Mouse (Mus musculus) neural tube, embryonic 15.5 days (tissue): ENCODE data around the gene Spns1. TPM values are rescaled to one million over a fixed set of nuclear protein-coding genes. Genes with fewer than 3 reads are reported as not detected.
"Not testable (repeated sequence)": the region's sequence is repeated elsewhere in the genome, so short reads cannot be mapped to it uniquely, and the experiment has no call there.

ENCODE experiments used
- ATAC-seq: fragments of 200-750 bp; cut with Nextera tagmentation; 2 replicates; pipeline ENCODE4 v1.8.0; 2017; ENCODE audit warnings: mild to moderate bottlenecking, moderate TSS enrichment, moderate library complexity; ENCODE audit not compliant: low FRiP score
- H3K27ac ChIP-seq: fragments of 300-500 bp; sonication (generic); replicated peaks from 2 replicates; pipeline ENCODE4 v1.5.1; 2015; ENCODE audit warnings: mild to moderate bottlenecking, inconsistent platforms
- H3K27me3 ChIP-seq: fragments of 300-500 bp; sonication (generic); replicated peaks from 2 replicates; pipeline ENCODE4 v1.6.1; 2015; ENCODE audit warnings: inconsistent platforms
- H3K36me3 ChIP-seq: fragments of 300-500 bp; sonication (generic); 2 replicates; pipeline ENCODE4 v1.6.1; 2015; ENCODE audit warnings: inconsistent platforms
- H3K4me1 ChIP-seq: fragments of 300-500 bp; sonication (generic); 2 replicates; pipeline ENCODE4 v1.6.1; 2015; ENCODE audit warnings: inconsistent platforms
- H3K4me2 ChIP-seq: fragments of 300-500 bp; sonication (generic); 2 replicates; pipeline ENCODE4 v1.6.1; 2015; ENCODE audit warnings: inconsistent platforms, mild to moderate bottlenecking, moderate library complexity
- H3K4me3 ChIP-seq: fragments of 300-500 bp; sonication (generic); replicated peaks from 2 replicates; pipeline ENCODE4 v1.5.1; 2015; ENCODE audit warnings: mild to moderate bottlenecking, inconsistent platforms
- H3K9ac ChIP-seq: fragments of 300-500 bp; sonication (generic); replicated peaks from 2 replicates; pipeline ENCODE4 v1.6.1; 2015; ENCODE audit warnings: mild to moderate bottlenecking, inconsistent platforms
- H3K9me3 ChIP-seq: fragments of 300-500 bp; sonication (generic); replicated peaks from 2 replicates; pipeline ENCODE4 v1.6.1; 2016; ENCODE audit warnings: inconsistent platforms
- WGBS: fragments of 180-500 bp; shearing (Covaris S2); methylation state at CpG from one replicate; pipeline ENCODE4 v1.1.7; 2015; ENCODE audit warnings: mixed read lengths; 5-methylcytosine and 5-hydroxymethylcytosine counted together
- microRNA-seq: library from miRNA; unstranded; fragments of <30 nt; microRNA quantifications from one replicate; pipeline ENCODE4, GENCODE M21; 2017
- polyA plus RNA-seq: library from polyadenylated mRNA; unstranded; fragments of >200 nt; fragmentation: Nextera tagmentation; extraction: Ambion mirVana; gene quantifications from 2 replicates; pipeline ENCODE4 v1.2.1, GENCODE M21; 2015

The Spns1 gene
- polyA plus RNA-seq, 1 experiment from 2014 or later, result 92.7 TPM

GRCm38 (mm10) chr7:126330693-126331092, 46.6 kb downstream of the Spns1 start:
- 73% methylated on average over 2 of the region's 2 CpGs for whole genome bisulfite sequencing
- H3K4me2 ChIP-seq, result no peak overlapping the region
- no peak overlapping the region for H3K4me3 ChIP-seq
- H3K36me3 ChIP-seq, result no peaks in the 10 kb centered on the region
- no peak overlapping the region for H3K27ac ChIP-seq
- no peak for ATAC-seq
- no peaks in the 10 kb centered on the region for H3K9me3 ChIP-seq
- H3K9ac ChIP-seq, result no peak overlapping the region
- H3K4me1 ChIP-seq, result no peaks in the 10 kb centered on the region
- 0 out of 2 replicates have a peak, but pooled peaks cover 3% of the 10 kb centered on the region for H3K27me3 ChIP-seq

- H3K4me3 ChIP-seq, result no peak overlapping the region
- H3K9ac ChIP-seq, result no peak overlapping the region
- H3K4me1 ChIP-seq, result 0 out of 2 replicates have a peak, but pooled peaks cover 1% of the 10 kb centered on the region
- H3K27ac ChIP-seq, result no peak overlapping the region
- no peak overlapping the region for H3K4me2 ChIP-seq
- ATAC-seq, result no peak
- H3K27me3 ChIP-seq, result peaks cover 5% of the 10 kb centered on the region; the same call in 1 of the 2 replicates
- no peaks in the 10 kb centered on the region for H3K9me3 ChIP-seq
- no peaks in the 10 kb centered on the region for H3K36me3 ChIP-seq
- 91% methylated on average over 9 of the region's 9 CpGs for WGBS
These were observed 47.2 kb downstream of the Spns1 start for GRCm38 (mm10) chr7:126329907-126330645.

DNA sequence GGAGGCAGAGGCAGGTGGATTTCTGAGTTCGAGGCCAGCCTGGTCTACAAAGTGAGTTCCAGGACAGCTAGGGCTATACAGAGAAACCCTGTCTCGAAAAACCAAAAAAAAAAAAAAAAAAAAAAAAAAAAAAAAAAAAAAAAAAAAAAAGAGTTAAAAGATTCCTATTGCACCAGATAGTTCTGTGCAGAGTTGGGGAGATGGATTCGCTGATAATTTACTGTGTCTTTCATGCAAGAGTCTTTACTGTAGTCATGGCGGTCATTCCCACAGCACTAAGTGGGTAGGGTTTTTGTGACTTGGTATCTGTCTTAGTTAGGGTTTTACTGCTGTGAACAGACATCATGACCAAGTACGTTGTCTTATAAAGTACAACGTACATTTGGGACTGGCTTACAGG, 48.4 kb downstream of the Spns1 start:
- not testable (repeated sequence) for H3K27ac ChIP-seq, H3K27me3 ChIP-seq, H3K4me2 ChIP-seq, H3K9ac ChIP-seq, H3K9me3 ChIP-seq, H3K4me3 ChIP-seq, H3K36me3 ChIP-seq, ATAC-seq
- 92% methylated on average over 5 of the region's 6 CpGs for WGBS
- H3K4me1 ChIP-seq, result peaks cover 12% of the 10 kb centered on the region; the same call in 1 of the 2 replicates

GRCm38 (mm10) chr7:126325576-126326273, 51.5 kb downstream of the Spns1 start:
- H3K36me3 ChIP-seq, ATAC-seq, H3K9me3 ChIP-seq, H3K9ac ChIP-seq, H3K27me3 ChIP-seq, H3K4me3 ChIP-seq, H3K4me2 ChIP-seq, H3K27ac ChIP-seq: not testable (repeated sequence)
- WGBS, result 32% methylated on average over 9 of the region's 9 CpGs
- H3K4me1 ChIP-seq, result peaks cover 12% of the 10 kb centered on the region; the same call in 1 of the 2 replicates

DNA sequence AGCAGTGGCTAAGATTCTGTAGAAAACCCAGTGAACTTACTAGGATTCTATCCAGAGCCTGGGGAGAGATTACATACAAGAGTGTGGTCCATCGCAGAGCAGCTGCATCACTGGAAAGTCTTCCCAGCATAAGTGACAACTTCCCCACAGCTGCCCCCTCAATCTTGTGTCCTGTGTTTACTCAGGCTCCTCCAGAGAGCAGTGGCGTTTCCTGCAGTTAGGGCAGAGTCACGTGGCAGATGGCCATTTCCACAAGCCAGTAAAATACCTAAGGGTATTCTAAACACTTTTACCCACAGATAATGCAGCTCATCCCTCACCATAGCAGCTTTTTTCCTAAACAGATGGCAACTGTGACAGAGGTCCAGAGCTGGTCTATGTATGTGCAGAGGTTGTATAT, 52.5 kb downstream of the Spns1 start:
- no peak overlapping the region for H3K9ac ChIP-seq
- no peaks in the 10 kb centered on the region for H3K36me3 ChIP-seq
- no peak overlapping the region for H3K4me3 ChIP-seq
- no peak overlapping the region for H3K27ac ChIP-seq
- no peak for ATAC-seq
- H3K27me3 ChIP-seq, result peaks cover 9% of the 10 kb centered on the region; the same call in 1 of the 2 replicates
- H3K4me2 ChIP-seq, result no peak overlapping the region
- H3K4me1 ChIP-seq, result peaks cover 12% of the 10 kb centered on the region; the same call in 1 of the 2 replicates
- H3K9me3 ChIP-seq, result no peaks in the 10 kb centered on the region
- WGBS, result 34% methylated on average over 3 of the region's 3 CpGs

DNA sequence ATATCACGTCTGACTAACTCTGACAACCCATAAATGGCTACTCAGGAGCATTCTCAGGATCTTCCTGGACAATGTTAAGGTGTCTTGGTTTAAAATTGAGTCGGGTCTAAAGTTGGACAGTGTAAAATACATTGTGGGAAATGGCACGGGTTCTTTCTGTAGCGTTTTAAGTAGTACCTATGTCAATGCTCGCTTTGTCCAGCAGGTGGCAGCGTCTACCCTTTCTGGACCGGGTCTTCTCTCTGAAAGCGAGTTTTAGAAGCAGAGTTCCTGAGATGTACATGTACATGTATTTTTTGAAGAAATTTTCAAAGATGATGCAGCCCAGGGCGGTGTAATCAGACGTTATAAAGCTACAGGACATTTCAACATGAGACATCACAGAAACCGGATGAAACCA, 53.5 kb downstream of the Spns1 start:
- Histone ChIP-seq H3K36me3 (no peaks in the 10 kb centered on the region), H3K4me1 (peaks cover 12% of the 10 kb centered on the region; the same call in 1 of the 2 replicates), H3K4me3 (no peak overlapping the region), H3K9me3 (no peaks in the 10 kb centered on the region), H3K27me3 (peaks cover 9% of the 10 kb centered on the region; the same call in 1 of the 2 replicates), H3K9ac (no peak overlapping the region), H3K4me2 (no peak overlapping the region), H3K27ac (no peak overlapping the region)
- no peak for ATAC-seq
- WGBS, result 10% methylated on average over 11 of the region's 11 CpGs

Small RNA genes within 50 kb of the gene (microRNA-seq; reads per million reads assigned to microRNA genes)
- not detected for gene Mir7058

Other genes starting within 250 kb of the Spns1 start
- 51.2 and 54.3 TPM in 2 replicates for gene Xpo6, start 176.9 kb downstream of the Spns1 start, polyA plus RNA-seq
- 143 and 182 TPM in 2 replicates for gene Sbk1, start 104.8 kb downstream of the Spns1 start, polyA plus RNA-seq
- gene Lat, start 7.9 kb downstream of the Spns1 start, polyA plus RNA-seq, result 0.56 and 31.7 TPM in 2 replicates
- gene Nfatc2ip, start 19.3 kb upstream of the Spns1 start, polyA plus RNA-seq, result 2.4 and 2.8 TPM in 2 replicates
- 0.22 and 0.26 TPM in 2 replicates for gene Cd19, start 37.4 kb upstream of the Spns1 start, polyA plus RNA-seq
- gene Rabep2, start 51.3 kb upstream of the Spns1 start, polyA plus RNA-seq, result 22.2 and 22.9 TPM in 2 replicates
- gene Atp2a1, start 85.7 kb upstream of the Spns1 start, polyA plus RNA-seq, result 6.5 and 12.7 TPM in 2 replicates
- 69.4 and 69.6 TPM in 2 replicates for gene Sh2b1, start 98.0 kb upstream of the Spns1 start, polyA plus RNA-seq
- gene Tufm, start 109.9 kb upstream of the Spns1 start, polyA plus RNA-seq, result 139 and 147 TPM in 2 replicates
- 66.0 and 69.5 TPM in 2 replicates for gene Atxn2l, start 126.0 kb upstream of the Spns1 start, polyA plus RNA-seq
- gene Eif3c, start 189.0 kb upstream of the Spns1 start, polyA plus RNA-seq, result 178 and 194 TPM in 2 replicates
- gene Apobr, start 207.5 kb upstream of the Spns1 start, polyA plus RNA-seq, result 0.22 and 1.3 TPM in 2 replicates
- 32.6 and 32.7 TPM in 2 replicates for gene Cln3, start 208.4 kb upstream of the Spns1 start, polyA plus RNA-seq
- not detected in 2 replicates for gene Il27, start 217.5 kb upstream of the Spns1 start, polyA plus RNA-seq